Mouse (Mus musculus) CH12.LX (cell line): ENCODE results near the gene Cdc42.

ENCODE experiments used
- CTCF ChIP-seq, 2 experiments: IDR thresholded peaks in 1 of 2; conservative IDR thresholded peaks in 1 of 2; 2 replicates each; pipeline ENCODE4 v1.5.1; 2011 to 2012; ENCODE audit warnings: low read depth in 2 of 2, low read length in 2 of 2, improper control_type of control experiment in 1 of 2, inconsistent platforms in 1 of 2, mild to moderate bottlenecking in 1 of 2, moderate library complexity in 1 of 2
- EP300 ChIP-seq: IDR thresholded peaks from 2 replicates; pipeline ENCODE4 v1.6.1; 2011; ENCODE audit warnings: low read length, improper control_type of control experiment
- IRF4 ChIP-seq: IDR thresholded peaks from 2 replicates; pipeline ENCODE4 v1.6.1; 2014; ENCODE audit warnings: low read depth, mild to moderate bottlenecking, inconsistent platforms, low read length, improper control_type of control experiment
- KAT2A ChIP-seq: IDR thresholded peaks from 2 replicates; pipeline ENCODE4 v1.6.1; 2012; ENCODE audit warnings: low read length, improper control_type of control experiment, inconsistent platforms; ENCODE audit not compliant: insufficient replicate concordance
- USF2 ChIP-seq: conservative IDR thresholded peaks from 2 replicates; pipeline ENCODE4 v1.6.1; 2011; ENCODE audit warnings: low read depth, low read length, improper control_type of control experiment

DNA sequence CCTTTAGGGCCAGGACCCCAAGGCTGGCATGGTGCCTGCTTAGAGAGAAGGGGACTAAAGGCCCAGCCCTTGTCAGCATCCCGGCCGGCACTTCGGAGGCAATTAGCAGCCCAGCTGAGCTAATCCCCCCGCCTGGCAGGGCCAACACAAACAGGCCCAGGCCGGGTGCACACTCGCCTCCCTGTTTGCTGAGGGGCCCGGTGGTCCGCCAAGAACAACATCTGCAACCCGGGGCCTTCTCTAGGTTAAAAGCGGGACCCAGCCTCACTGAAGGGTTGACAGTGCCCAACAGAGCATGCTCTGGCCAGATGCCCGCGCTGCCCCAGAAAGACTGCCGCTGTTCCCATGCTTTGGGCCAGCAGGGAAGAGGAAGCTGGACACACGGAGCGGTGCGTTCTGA lies 55.9 kb downstream of the Cdc42 start:
- TF ChIP-seq KAT2A, result no peak
- TF ChIP-seq CTCF (conservative IDR thresholded peaks at IDR 0.05 in 1 of 2, IDR thresholded peaks at IDR 0.05 in 1 of 2; ENCODE audit: low read depth in 2 of 2, low read length in 2 of 2), result no peak
- no peak for TF ChIP-seq USF2
- TF ChIP-seq IRF4, result no peak
- no peak for TF ChIP-seq EP300
